Mouse (Mus musculus) C3H10T1/2 (cell line): ENCODE data around the gene Xlr4c. TPM values are rescaled to one million over a fixed set of nuclear protein-coding genes. Genes with fewer than 3 reads are reported as not detected.

ENCODE experiments used
- polyA plus RNA-seq, 2 experiments: library from polyadenylated mRNA; unstranded; fragments of >200 nt; fragmentation: generic; extraction: Trizol; gene quantifications; one replicate each; pipeline ENCODE4 v1.2.1; 2012; ENCODE audit warnings: missing spikeins in 2 of 2

The Xlr4c gene
- not detected for polyA plus RNA-seq

DNA sequence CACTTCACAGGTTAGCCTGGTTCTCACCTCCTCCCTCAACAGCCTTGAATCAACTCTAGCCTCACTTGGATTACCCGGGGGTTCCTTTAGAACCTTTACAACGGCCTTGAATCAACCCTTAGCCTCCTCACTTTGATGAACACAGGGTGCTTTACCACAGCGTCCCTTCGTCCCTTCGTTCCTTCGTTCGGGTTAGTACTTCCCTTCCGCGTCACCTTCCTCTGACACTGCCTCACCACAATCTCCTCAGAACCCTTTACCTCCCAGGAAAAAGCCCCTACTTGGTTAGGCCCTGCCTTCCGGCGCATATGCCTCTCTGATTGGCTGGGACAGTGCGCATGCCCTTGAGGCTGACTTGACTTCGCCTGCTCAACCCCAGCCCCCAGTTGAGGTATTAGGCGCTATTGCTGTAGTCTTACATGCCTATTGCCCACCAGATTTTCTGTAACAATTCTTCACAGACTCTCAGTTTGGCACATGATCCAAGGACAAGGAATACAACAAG lies at the start of gene Xlr4c:
Gene Xlr4c, minus strand, starts transcription at position 310 of the 505 bp plus-strand sequence.

DNA sequence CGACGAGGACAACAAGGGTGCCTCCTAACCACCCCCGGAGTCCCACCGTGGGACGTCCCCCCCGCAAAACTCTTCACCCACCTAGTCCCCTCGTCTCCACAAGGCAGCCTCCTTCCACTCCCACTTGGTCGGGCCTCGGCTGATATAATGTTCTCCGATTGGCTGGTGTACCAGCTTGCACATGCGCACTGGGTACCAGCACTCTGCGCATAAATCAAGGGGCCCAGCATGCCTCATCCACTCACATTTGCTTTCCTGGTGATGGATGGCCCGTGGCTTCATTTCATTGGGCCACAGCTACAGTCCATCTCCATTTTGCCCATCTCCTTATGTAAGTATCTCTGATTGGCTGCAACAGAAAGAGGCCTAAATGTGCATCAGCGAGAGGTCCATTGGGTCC lies 22.3 kb upstream of the Xlr4c start, which contains the start of gene Xlr3c:
Gene Xlr3c, minus strand, starts transcription at position 121 of the 400 bp plus-strand sequence.

DNA sequence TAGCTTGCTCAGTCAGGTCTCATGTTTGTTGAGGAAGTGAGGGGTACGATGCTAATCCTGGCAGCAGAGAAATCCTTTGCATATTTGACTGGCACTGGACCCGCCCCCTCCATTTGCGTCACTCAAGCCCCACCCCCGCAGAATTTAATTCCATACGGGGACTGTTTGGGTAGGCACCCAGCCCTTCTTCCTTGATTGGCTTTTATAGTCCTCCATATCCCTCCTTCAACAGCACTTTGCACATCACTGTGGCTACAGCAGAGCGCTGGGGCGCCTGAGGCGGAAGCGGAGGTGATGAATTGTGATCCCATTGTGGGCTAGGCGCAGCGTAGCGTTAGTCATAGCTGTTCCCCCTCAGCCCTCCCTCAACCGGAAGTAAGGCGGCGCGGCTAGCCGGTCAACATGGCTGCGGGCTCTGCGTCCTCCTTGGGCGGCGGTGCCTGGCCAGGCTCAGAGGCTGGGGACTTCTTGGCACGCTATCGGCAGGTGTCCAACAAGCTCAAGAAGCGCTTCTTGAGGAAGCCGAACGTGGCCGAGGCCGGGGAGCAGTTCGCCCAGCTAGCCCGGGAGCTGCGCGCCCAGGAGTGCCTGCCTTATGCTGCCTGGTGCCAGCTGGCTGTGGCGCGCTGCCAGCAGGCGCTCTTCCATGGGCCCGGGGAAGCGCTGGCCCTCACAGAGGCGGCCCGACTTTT lies 14.9 kb downstream of the Xlr4c start, which contains the start of gene F8a:
Gene F8a, plus strand, starts transcription at position 378 of the 692 bp plus-strand sequence.

DNA sequence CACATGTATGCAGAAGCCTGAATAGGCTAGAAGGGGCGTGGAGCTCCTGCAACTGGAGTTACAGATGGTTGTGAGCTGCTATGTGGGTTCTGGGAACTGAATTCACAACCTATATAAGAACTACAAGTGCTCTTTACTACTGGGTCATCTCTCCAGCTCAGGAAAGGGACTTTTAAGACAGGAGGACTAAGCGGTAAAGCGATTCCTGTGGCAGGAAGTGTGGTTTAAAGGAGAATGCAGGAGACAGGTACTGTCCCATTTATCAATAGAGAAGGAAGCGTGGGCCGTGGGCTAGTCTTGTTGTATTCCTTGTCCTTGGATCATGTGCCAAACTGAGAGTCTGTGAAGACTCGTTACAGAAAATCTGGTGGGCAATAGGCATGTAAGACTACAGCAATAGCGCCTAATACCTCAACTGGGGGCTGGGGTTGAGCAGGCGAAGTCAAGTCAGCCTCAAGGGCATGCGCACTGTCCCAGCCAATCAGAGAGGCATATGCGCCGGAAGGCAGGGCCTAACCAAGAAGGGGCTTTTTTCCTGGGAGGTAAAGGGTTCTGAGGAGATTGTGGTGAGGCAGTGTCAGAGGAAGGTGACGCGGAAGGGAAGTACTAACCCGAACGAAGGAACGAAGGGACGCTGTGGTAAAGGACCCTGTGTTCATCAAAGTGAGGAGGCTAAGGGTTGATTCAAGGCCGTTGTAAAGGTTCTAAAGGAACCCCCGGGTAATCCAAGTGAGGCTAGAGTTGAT lies 28.9 kb downstream of the Xlr4c start, which contains the start of gene Xlr4b:
Gene Xlr4b, plus strand, starts transcription at position 515 of the 746 bp plus-strand sequence.

DNA sequence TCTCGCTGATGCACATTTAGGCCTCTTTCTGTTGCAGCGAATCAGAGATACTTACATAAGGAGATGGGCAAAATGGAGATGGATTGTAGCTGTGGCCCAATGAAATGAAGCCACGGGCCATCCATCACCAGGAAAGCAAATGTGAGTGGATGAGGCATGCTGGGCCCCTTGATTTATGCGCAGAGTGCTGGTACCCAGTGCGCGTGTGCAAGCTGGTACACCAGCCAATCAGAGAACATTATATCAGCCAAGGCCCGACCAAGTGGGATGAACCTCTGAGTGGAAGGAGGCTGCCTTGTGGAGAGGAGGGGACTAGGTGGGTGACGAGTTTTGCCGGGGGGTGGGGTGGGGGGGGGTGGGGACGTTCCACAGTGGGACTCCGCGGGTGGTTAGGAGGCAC lies 51.0 kb downstream of the Xlr4c start, which contains the start of gene Xlr3b:
Gene Xlr3b, plus strand, starts transcription at position 274 of the 400 bp plus-strand sequence.

Other genes starting within 250 kb of the Xlr4c start
- under 1 TPM; 0.05 to 0.25 TPM for gene Pnma5, start 206.0 kb downstream of the Xlr4c start, polyA plus RNA-seq
- gene Pnma3, start 178.3 kb downstream of the Xlr4c start, polyA plus RNA-seq, result not detected
- not detected for gene Xlr4a, start 160.7 kb downstream of the Xlr4c start, polyA plus RNA-seq
- gene Xlr3a, start 146.0 kb downstream of the Xlr4c start, polyA plus RNA-seq, result under 1 TPM; 0.08 to 0.30 TPM
- gene Gm14685, start 126.1 kb downstream of the Xlr4c start, polyA plus RNA-seq, result not detected
- not detected for gene Xlr5b, start 94.3 kb downstream of the Xlr4c start, polyA plus RNA-seq
- gene DXBay18, start 93.7 kb downstream of the Xlr4c start, polyA plus RNA-seq, result not detected
- gene Spin2d, start 66.1 kb downstream of the Xlr4c start, polyA plus RNA-seq, result not detected
- gene Xlr3b, start 50.9 kb downstream of the Xlr4c start, polyA plus RNA-seq, result not detected
- not detected for gene Xlr4b, start 28.8 kb downstream of the Xlr4c start, polyA plus RNA-seq
- gene F8a, start 14.8 kb downstream of the Xlr4c start, polyA plus RNA-seq, result 1 to 10 TPM; 5.0 to 6.2 TPM
- under 1 TPM; 0.04 TPM for gene Xlr3c, start 22.3 kb upstream of the Xlr4c start, polyA plus RNA-seq
- gene Xlr5a, start 49.8 kb upstream of the Xlr4c start, polyA plus RNA-seq, result not detected
- not detected for gene Xlr5c, start 49.8 kb upstream of the Xlr4c start, polyA plus RNA-seq
- not detected for gene Gm45015, start 93.7 kb upstream of the Xlr4c start, polyA plus RNA-seq
- gene Zfp275, start 99.5 kb upstream of the Xlr4c start, polyA plus RNA-seq, result 1 to 10 TPM in 1 of 2 experiments, under 1 TPM in 1; 0.81 to 6.2 TPM
- not detected for gene Gm18336, start 155.6 kb upstream of the Xlr4c start, polyA plus RNA-seq
- gene Zfp92, start 168.0 kb upstream of the Xlr4c start, polyA plus RNA-seq, result not detected
- gene Trex2, start 192.2 kb upstream of the Xlr4c start, polyA plus RNA-seq, result not detected
- 10 to 100 TPM; 40.7 to 52.5 TPM for gene Haus7, start 215.9 kb upstream of the Xlr4c start, polyA plus RNA-seq
- gene Bgn, start 240.5 kb upstream of the Xlr4c start, polyA plus RNA-seq, result 1,000 to 10,000 TPM; 1,065 to 2,644 TPM